Mouse (Mus musculus) intestine, embryonic 14.5 days (tissue): Measurements from ENCODE around the gene Ptpn7. TPM values are rescaled to one million over a fixed set of nuclear protein-coding genes. Genes with fewer than 3 reads are reported as not detected.

Experiments
- ATAC-seq: fragments of 200-750 bp; cut with Nextera tagmentation; replicated peaks from 2 replicates; pipeline ENCODE4 v1.8.0; 2017; ENCODE audit warnings: low read depth, moderate number of reproducible peaks, moderate TSS enrichment, moderate library complexity; ENCODE audit not compliant: low FRiP score, low TSS enrichment
- DNase-seq: peaks from one replicate; pipeline ENCODE4 v3.0.0-alpha.2; 2018; ENCODE audit warnings: low spot score
- H3K27ac ChIP-seq: fragments of 300-500 bp; sonication (generic); 2 replicates; pipeline ENCODE4 v1.5.1; 2014; ENCODE audit warnings: low read depth, mild to moderate bottlenecking, control low read depth
- H3K27me3 ChIP-seq: fragments of 300-500 bp; sonication (generic); replicated peaks from 2 replicates; pipeline ENCODE4 v1.6.1; 2014; ENCODE audit warnings: low read length, control low read depth; ENCODE audit not compliant: control insufficient read depth, insufficient read depth
- H3K36me3 ChIP-seq: fragments of 300-500 bp; sonication (generic); 2 replicates; pipeline ENCODE4 v1.6.1; 2014; ENCODE audit warnings: low read length, control low read depth; ENCODE audit not compliant: control insufficient read depth, insufficient read depth
- H3K4me1 ChIP-seq: fragments of 300-500 bp; sonication (generic); replicated peaks from 2 replicates; pipeline ENCODE4 v1.6.1; 2014; ENCODE audit warnings: low read length, control low read depth, mixed read lengths; ENCODE audit not compliant: control insufficient read depth, insufficient read depth
- H3K4me2 ChIP-seq: fragments of 300-500 bp; sonication (generic); 2 replicates; pipeline ENCODE4 v1.6.1; 2014; ENCODE audit warnings: low read length
- H3K4me3 ChIP-seq: fragments of 300-500 bp; sonication (generic); 2 replicates; pipeline ENCODE4 v1.5.1; 2014; ENCODE audit warnings: low read depth, low read length, control low read depth, mixed read lengths
- H3K9ac ChIP-seq: fragments of 300-500 bp; sonication (generic); 2 replicates; pipeline ENCODE4 v1.6.1; 2014; ENCODE audit warnings: mild to moderate bottlenecking, low read length
- H3K9me3 ChIP-seq: fragments of 300-500 bp; sonication (generic); 2 replicates; pipeline ENCODE4 v1.6.1; 2016; ENCODE audit warnings: low read length, control low read depth; ENCODE audit not compliant: control insufficient read depth
- WGBS: fragments of 180-500 bp; shearing (Covaris S2); extraction: QIAGEN DNeasy Blood & Tissue Kit; methylation state at CpG from one replicate; pipeline ENCODE4 v1.1.7; 2014; 5-methylcytosine and 5-hydroxymethylcytosine counted together
- polyA plus RNA-seq: library from polyadenylated mRNA; unstranded; fragments of >200 nt; fragmentation: Nextera tagmentation; extraction: Ambion mirVana; gene quantifications from 2 replicates; pipeline ENCODE4 v1.2.1, GENCODE M21; 2014

Ptpn7 gene
- polyA plus RNA-seq, 1 experiment from 2014 or later, result 2.0 TPM

DNA sequence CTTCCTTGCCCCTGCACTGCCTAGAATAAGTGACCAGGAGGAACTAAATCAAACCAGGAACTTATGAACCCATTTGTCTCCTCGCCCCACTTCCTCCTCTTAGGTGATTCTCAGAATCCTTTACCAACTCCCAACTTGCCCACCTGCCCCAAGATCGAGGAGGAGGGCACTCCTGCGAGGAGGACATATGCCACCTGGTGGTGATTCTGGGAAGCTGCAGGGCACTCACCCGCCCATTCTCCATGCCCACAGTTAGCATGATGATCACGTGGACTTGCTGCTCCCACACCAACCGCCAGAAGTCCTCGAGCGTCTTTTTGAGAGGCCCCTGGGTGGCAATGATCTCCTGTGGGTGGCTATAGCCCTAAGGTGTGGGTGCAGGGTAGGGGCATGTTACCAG lies 19.8 kb upstream of the Ptpn7 start:
- Histone ChIP-seq H3K9me3 (no peaks in the 10 kb centered on the region), H3K36me3 (no peaks in the 10 kb centered on the region)
- 10% methylated on average over 8 of the region's 8 CpGs for WGBS

DNA sequence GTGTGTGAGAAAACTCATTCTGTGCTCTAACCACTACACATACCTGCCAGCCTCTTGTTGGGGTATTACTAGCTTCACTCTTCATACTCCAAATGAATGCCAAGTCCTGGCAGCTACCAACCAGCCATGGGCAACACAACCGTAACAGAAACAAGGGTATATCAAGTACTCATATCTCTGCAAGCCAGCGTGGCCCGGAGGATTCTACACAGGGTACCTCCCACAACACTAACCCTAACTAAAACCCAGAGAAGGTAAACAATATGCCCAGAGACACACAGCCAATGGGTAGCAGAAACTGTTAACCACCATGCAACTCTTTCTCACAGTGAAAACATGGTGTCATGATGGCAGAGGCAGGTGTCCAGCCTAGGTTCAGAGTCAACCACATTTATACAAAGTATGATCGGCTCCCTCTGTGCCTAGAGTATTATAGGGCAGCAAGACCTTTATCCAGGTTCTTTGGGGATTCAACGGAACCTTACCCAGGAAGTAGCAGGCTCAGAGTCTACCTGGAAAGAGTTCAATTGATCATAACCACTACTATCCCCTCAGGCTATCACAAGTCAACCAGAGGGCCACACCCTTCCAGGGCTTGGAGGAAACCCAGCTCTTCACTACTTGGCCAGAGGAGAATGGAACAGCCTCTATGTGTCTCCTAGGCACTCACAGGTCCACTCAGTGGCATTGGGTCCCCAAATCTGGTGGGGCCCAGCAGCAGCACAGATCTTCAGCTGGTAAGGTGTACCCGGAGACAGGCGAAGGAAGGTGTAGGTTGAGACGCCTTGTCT lies 7.7 kb upstream of the Ptpn7 start:
- Histone ChIP-seq H3K27me3 (no peaks in the 10 kb centered on the region), H3K4me3 (no peak overlapping the region), H3K4me1 (peaks cover 14% of the 10 kb centered on the region), H3K9me3 (no peaks in the 10 kb centered on the region), H3K9ac (no peak overlapping the region), H3K4me2 (no peak overlapping the region), H3K27ac (no peak overlapping the region), H3K36me3 (no peaks in the 10 kb centered on the region)
- ATAC-seq, result no peak
- WGBS, result 95% methylated on average over 8 of the region's 8 CpGs
- DNase-seq, result no peak

More for the DNA sequence above, 19.8 kb upstream of the Ptpn7 start:
- no peak overlapping the region for H3K4me2 ChIP-seq
- H3K4me3 ChIP-seq, result no peak overlapping the region
- DNase-seq (peak; percentile 77), ATAC-seq (no peak)
- no peaks in the 10 kb centered on the region for H3K27me3 ChIP-seq
- no peaks in the 10 kb centered on the region for H3K4me1 ChIP-seq
- no peak overlapping the region for H3K9ac ChIP-seq
- no peak overlapping the region for H3K27ac ChIP-seq

DNA sequence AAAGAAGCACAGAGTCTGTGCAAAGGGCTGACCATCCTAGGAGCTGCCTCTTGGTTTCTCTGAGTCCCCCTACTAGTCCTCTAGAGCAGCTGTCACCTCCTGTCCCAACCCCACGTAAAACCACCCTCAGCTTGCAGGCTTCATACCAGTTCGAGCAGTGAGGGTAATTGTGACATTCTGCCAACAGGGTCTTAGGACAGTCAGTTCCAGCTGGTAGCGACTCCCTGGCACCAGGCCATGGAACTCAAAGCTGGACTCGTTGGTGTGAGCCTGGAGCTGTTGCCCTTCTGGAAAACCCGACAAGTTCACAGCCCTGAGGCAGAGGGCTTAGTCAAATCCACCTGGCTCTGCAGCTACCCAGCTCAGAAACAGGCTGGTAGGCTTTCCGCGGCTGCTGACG lies 6.5 kb upstream of the Ptpn7 start:
- no peaks in the 10 kb centered on the region for H3K27me3 ChIP-seq
- no peaks in the 10 kb centered on the region for H3K36me3 ChIP-seq
- DNase-seq (no peak), ATAC-seq (no peak)
- H3K4me1 ChIP-seq, result peaks cover 15% of the 10 kb centered on the region
- 61% methylated on average over 8 of the region's 8 CpGs for WGBS
- H3K9me3 ChIP-seq, result no peaks in the 10 kb centered on the region
- H3K4me2 ChIP-seq, result no peak overlapping the region
- H3K27ac ChIP-seq, result no peak overlapping the region
- H3K9ac ChIP-seq, result no peak overlapping the region
- H3K4me3 ChIP-seq, result no peak overlapping the region

DNA sequence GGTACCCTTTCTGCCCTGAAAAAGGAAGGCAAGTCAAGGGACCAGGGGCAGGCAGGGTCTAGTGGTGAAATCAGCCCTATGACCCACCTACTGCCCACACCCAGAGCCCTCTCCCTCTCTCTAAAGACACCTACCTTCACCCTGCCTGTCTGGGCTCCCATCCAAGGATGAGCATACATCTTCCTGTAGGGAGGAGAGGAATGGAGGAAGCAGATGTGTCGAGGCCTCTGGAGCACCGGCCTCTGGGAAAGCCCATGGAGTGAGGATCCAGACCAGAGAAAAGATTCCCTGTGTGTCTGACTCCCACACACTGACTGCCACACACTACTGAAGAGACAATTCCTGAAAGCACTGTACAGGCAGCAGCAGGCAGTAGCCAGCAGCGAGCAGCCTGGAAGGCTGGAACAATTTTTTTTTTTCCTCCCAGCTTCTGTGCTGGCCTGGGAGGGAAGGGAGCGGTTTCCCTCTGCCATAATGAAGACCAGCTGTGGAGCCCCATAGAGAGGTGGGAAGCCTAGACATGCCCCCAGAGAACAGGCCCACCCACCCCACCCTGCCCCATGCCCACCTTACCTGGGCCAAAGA lies 6.0 kb upstream of the Ptpn7 start:
- no peak for ATAC-seq
- Histone ChIP-seq H3K9me3 (no peaks in the 10 kb centered on the region), H3K4me2 (no peak overlapping the region), H3K27ac (peak overlapping the region; percentile 24; the same call in 1 of the 2 replicates), H3K9ac (0 out of 2 replicates have a peak overlapping the region, but pooled peaks have one; percentile 5), H3K36me3 (no peaks in the 10 kb centered on the region), H3K4me3 (no peak overlapping the region), H3K4me1 (peaks cover 18% of the 10 kb centered on the region), H3K27me3 (no peaks in the 10 kb centered on the region)
- DNase-seq, result no peak
- WGBS, result 26% methylated on average over 4 of the region's 4 CpGs

DNA sequence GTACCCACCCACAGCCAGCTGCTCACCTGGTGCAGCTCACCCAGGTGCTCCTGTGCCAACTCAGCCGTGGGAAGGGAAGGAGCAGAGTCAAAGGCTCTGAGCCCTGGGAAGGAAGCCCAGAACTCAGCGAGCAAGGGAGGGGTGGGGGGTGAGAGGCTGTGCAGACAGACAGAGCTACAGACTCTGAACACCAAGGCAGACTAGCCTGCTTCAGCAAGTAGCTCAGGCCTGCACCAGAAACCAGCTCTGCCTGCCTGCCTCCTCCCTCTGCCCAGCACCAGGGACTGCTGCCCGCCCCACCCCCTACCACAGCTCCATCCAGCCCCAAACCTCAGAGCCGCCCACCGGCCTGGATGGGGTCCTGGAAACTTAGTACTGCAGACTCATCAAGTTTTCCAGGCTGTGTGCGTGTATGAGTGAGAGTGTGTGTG lies 4.5 kb upstream of the Ptpn7 start:
- no peak overlapping the region for H3K27ac ChIP-seq
- no peak overlapping the region for H3K9ac ChIP-seq
- DNase-seq, result no peak

DNA sequence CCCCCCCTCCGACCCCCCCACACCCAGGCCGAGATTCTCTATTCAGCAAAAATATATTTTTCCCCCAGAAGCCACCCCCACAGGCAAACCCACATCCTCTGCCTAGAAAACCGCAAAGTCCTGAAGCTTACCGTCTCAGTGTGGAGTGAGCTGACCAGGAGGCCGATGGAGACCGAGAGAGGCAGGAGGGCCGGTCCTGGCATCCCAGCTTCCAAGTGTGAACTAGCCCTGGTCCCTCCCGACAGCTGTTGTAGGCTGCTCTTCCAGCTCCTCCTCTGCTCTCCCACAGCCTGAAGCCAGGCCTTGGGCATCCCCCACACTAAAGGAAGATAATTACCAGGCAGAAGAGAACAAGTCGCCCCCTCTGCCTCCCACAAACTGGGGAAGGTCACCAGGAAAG lies 3.5 kb upstream of the Ptpn7 start:
- 30% methylated on average over 9 of the region's 9 CpGs for WGBS
- DNase-seq, result no peak

More for the DNA sequence above, 4.5 kb upstream of the Ptpn7 start:
- Histone ChIP-seq H3K4me1 (peaks cover 18% of the 10 kb centered on the region), H3K4me3 (no peak overlapping the region), H3K36me3 (no peaks in the 10 kb centered on the region), H3K4me2 (no peak overlapping the region), H3K9me3 (no peaks in the 10 kb centered on the region), H3K27me3 (no peaks in the 10 kb centered on the region)
- 0 out of 2 replicates have a peak, but pooled peaks have one; percentile 44 for ATAC-seq
- 39% methylated on average over 5 of the region's 6 CpGs for WGBS

DNA sequence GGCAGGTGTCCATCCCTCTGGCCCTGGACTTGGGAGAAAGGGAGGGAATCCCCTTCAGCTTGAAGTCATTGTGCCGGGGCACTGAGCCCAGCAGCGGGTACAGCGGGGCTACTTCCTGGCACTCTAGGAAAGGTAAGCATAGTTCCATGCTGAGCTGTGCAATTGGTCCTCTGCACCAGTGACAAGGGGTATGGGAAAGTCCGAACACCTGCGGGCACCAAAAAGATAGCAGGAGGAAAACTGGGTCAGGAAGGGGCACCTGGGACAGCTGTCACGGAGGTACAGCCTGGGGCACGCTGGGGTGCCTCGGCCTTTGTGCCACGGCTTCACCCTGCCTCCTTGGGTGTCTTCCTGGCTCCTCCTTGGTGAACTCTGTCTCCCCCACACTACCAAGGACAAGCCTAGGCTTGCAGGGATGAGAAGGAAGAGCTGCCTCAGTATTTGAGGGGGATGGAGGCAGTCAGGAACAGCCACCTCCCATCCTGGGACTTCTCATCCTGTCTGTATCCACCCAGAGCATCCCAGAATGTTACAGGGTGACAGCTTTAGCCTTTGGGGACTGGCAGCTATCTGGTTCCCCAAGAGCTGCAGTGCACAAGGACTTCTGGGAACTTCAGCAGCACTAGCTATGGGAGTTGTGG lies 2.8 kb upstream of the Ptpn7 start:
- no peaks in the 10 kb centered on the region for H3K9me3 ChIP-seq
- no peak overlapping the region for H3K9ac ChIP-seq
- DNase-seq, result no peak
- H3K4me2 ChIP-seq, result no peak overlapping the region
- H3K27ac ChIP-seq, result no peak overlapping the region
- H3K36me3 ChIP-seq, result no peaks in the 10 kb centered on the region
- H3K4me3 ChIP-seq, result no peak overlapping the region
- H3K27me3 ChIP-seq, result no peaks in the 10 kb centered on the region
- 82% methylated on average over 9 of the region's 9 CpGs for WGBS
- no peak for ATAC-seq
- H3K4me1 ChIP-seq, result peaks cover 18% of the 10 kb centered on the region

More for the DNA sequence above, 3.5 kb upstream of the Ptpn7 start:
- Histone ChIP-seq H3K4me2 (no peak overlapping the region), H3K9ac (no peak overlapping the region), H3K27ac (no peak overlapping the region), H3K9me3 (no peaks in the 10 kb centered on the region), H3K27me3 (no peaks in the 10 kb centered on the region), H3K4me3 (no peak overlapping the region), H3K36me3 (no peaks in the 10 kb centered on the region), H3K4me1 (peaks cover 18% of the 10 kb centered on the region)
- no peak for ATAC-seq

DNA sequence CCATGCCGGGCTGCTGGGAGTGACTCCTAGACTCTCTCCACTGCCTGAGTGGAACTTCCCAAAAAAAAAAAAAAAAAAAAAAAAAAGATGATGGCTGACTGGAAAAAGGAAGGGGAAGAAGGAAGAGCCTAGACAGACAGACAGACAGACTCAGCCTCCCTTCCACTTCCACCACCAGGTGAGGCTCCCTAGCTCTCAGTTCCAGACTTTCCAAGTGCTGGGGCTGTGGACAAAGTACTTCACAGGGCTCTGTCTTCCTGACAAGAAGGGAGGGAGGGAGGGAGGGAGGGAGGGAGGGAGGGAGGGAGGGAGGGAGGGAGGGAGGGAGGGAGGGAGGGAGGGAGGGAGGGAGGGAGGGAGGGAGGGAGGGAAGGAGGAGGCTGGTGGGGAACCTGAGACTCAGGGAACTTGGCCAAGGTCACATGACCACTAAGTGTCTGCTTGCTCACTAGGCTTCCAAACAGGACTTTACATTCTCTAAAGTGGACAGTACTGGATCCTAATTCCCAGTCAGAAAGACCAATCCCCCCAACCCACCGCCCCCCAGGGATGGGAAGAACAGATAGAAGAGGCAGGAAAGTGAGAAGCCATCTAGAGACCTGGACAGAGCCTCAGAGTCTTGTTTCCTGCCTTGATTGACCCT lies 2.0 kb upstream of the Ptpn7 start:
- Histone ChIP-seq H3K27me3 (no peaks in the 10 kb centered on the region), H3K9me3 (no peaks in the 10 kb centered on the region), H3K36me3 (no peaks in the 10 kb centered on the region), H3K4me1 (peaks cover 18% of the 10 kb centered on the region), H3K4me3 (no peak overlapping the region), H3K4me2 (no peak overlapping the region), H3K27ac (no peak overlapping the region), H3K9ac (no peak overlapping the region)
- 58% methylated on average over 2 of the region's 2 CpGs for WGBS
- DNase-seq, result no peak
- ATAC-seq, result no peak
